Mouse (Mus musculus): ENCODE measurements around the gene Cacna1c.

DNA sequence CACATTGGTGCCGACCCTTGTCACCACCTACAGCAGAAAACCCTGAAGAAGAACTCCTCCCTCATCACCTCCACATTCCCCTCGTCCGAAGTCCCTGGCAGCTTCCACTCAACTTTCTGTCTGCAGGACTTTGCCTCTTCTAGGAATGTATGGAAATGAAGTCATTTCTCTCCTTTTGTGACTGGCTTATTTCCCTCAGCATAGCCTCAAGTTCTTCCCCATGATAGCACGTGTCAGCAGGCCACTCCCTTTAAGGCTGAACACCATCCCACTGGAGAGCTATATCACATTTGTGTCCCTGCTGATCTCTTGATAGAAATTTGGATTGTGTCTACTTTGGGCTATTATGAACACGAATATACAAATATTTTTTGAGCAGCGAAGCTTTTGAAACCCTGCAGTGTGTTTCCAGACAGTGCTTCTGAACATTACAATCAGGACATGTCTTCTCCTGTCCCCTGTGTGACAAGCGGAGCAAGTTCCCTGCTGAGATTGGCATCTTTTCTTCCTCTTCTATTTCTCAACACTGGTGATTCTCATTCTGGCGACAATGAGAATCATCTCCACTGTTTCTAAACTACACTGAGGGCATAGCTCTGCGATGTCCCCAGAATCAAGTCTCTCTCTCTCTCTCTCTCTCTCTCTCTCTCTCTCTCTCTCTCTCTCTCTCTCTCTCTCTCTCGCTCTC is 224.2 kb downstream of the Cacna1c start:
- no peak for TF ChIP-seq GATA1 (IDR thresholded peaks at IDR 0.05; ENCODE audit: borderline replicate concordance, low read length)
- TF ChIP-seq FLI1 (IDR thresholded peaks at IDR 0.05; ENCODE audit: low read length), result no peak

Data from megakaryocyte, embryonic 14.5 days (primary cell).